Mouse (Mus musculus): ENCODE data around the gene Prnp. TPM values are rescaled to one million over a fixed set of nuclear protein-coding genes. Genes with fewer than 3 reads are reported as not detected.
A peak's percentile ranks its signal among the peaks of the same experiment; 100 is the strongest.

Prnp gene
- polyA plus RNA-seq, 1 experiment from 2014 or later = 111 TPM

DNA sequence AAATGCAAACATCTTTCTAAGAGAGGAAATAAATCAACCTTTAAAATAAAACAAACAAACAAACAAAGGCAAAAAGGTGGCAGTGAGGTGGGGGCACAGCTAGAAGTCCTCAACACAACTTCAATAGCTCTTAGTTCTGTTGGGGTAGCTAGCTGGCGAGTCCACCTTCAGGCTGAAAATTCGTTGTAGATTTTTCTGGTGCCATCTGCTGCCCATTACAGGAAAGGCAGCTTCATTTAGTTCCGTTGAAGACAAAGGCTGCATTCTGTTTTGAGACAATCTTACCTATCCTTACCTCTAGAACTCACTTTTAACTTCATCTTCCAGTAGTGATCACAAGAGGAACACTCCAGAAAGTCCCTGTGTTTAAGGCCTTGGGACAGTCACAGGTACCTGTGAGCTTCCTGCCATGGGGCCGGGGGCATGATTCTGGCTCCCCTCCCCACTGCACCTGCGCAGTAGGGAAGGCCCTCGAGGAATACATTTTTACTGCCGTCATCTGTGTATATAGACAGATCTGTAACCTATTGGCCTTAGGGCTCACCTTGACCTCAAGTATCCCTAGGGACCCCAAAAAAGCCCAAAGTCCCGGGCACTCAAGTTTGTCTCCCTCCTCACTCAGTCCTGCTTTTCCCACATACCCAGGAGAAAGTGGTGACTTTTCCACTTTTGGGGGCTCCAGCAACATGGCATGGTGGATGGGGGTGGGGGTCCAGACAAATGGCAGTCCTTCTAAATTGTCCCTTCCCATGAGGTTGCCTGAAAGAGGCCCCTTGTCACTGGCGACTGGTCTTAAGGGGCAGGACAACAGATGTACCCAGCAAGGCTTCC, 40.3 kb downstream of the Prnp start:
- no peak overlapping the region for H3K4me2 ChIP-seq (ENCODE audit: low read length)
- no peaks in the 10 kb centered on the region for H3K36me3 ChIP-seq (ENCODE audit: control insufficient read depth, insufficient read depth, low read length)
- WGBS = 55% methylated on average over 9 of the region's 9 CpGs
- H3K27me3 ChIP-seq (replicated peaks; ENCODE audit: control insufficient read depth, insufficient read depth, low read length) = peaks cover 7% of the 10 kb centered on the region; the same call in 1 of the 2 replicates
- H3K27ac ChIP-seq (ENCODE audit: low read depth, low read length) = no peak overlapping the region
- DNase-seq (ENCODE audit: low spot score) (peak; percentile 85), ATAC-seq (peak; percentile 46)
- no peaks in the 10 kb centered on the region for H3K4me1 ChIP-seq (ENCODE audit: control insufficient read depth, insufficient read depth, low read length)
- H3K4me3 ChIP-seq (ENCODE audit: low read depth, low read length) = no peak overlapping the region
- no peak overlapping the region for H3K9ac ChIP-seq (ENCODE audit: low read length)
- H3K9me3 ChIP-seq (replicated peaks; ENCODE audit: control insufficient read depth, low read length) = no peaks in the 10 kb centered on the region

DNA sequence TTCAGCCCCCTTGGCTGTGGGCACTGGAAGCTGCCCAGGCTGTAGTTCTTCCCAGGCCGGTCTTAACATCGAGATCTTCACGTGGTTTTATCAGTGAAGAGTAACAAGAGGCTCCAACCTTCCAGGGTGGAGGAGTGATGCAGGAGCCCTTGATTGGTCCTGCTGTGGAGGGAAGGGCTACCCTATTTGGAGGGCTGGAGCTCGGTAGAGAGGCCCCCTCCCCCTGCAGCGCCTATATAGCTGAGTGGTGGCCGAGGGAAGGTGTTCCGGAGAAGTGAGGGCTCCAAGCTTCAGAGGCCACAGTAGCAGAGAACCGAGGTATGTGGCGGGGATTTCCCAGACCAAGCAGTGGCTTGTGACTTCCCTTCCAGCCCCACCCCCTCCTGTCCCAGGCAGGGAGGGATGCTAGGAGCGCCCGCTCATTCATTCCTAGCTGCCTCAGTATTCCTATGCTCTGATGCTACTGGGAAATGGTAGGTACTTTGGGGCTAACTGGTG, 40.9 kb downstream of the Prnp start, which contains the start of gene Prnd:
TSS of gene Prnd (plus strand) at position 264 of the 498 bp plus-strand sequence.
- Histone ChIP-seq H3K27me3 (replicated peaks; ENCODE audit: control insufficient read depth, insufficient read depth, low read length) (peaks cover 7% of the 10 kb centered on the region; the same call in 1 of the 2 replicates), H3K4me1 (ENCODE audit: control insufficient read depth, insufficient read depth, low read length) (no peaks in the 10 kb centered on the region), H3K27ac (ENCODE audit: low read depth, low read length) (no peak within 1 kb of the TSS), H3K4me2 (ENCODE audit: low read length) (no peak within 1 kb of the TSS), H3K9ac (ENCODE audit: low read length) (no peak within 1 kb of the TSS), H3K9me3 (replicated peaks; ENCODE audit: control insufficient read depth, low read length) (no peaks in the 10 kb centered on the region), H3K4me3 (ENCODE audit: low read depth, low read length) (no peak within 1 kb of the TSS), H3K36me3 (ENCODE audit: control insufficient read depth, insufficient read depth, low read length) (no peaks in the 10 kb centered on the region)
- WGBS = 20% methylated on average over 11 of the region's 11 CpGs
- ATAC-seq (no peak), DNase-seq (ENCODE audit: low spot score) (no peak)

GRCm38 (mm10) chr2:131952456-131952855, 42.7 kb downstream of the Prnp start:
- no peak overlapping the region for H3K4me3 ChIP-seq (ENCODE audit: low read depth, low read length)
- no peaks in the 10 kb centered on the region for H3K4me1 ChIP-seq (ENCODE audit: control insufficient read depth, insufficient read depth, low read length)
- H3K4me2 ChIP-seq (ENCODE audit: low read length) = no peak overlapping the region
- ATAC-seq (no peak), DNase-seq (ENCODE audit: low spot score) (no peak)
- H3K27me3 ChIP-seq (replicated peaks; ENCODE audit: control insufficient read depth, insufficient read depth, low read length) = peaks cover 7% of the 10 kb centered on the region; the same call in 1 of the 2 replicates
- no peak overlapping the region for H3K27ac ChIP-seq (ENCODE audit: low read depth, low read length)
- no peaks in the 10 kb centered on the region for H3K9me3 ChIP-seq (replicated peaks; ENCODE audit: control insufficient read depth, low read length)
- 61% methylated on average over 2 of the region's 2 CpGs for WGBS
- no peak overlapping the region for H3K9ac ChIP-seq (ENCODE audit: low read length)
- no peaks in the 10 kb centered on the region for H3K36me3 ChIP-seq (ENCODE audit: control insufficient read depth, insufficient read depth, low read length)

GRCm38 (mm10) chr2:131952961-131953538, 43.3 kb downstream of the Prnp start:
- peak overlapping the region; percentile 30; the same call in 1 of the 2 replicates for H3K4me2 ChIP-seq (ENCODE audit: low read length)
- H3K27me3 ChIP-seq (replicated peaks; ENCODE audit: control insufficient read depth, insufficient read depth, low read length) = peaks cover 7% of the 10 kb centered on the region; the same call in 1 of the 2 replicates
- 27% methylated on average over 29 of the region's 29 CpGs for WGBS
- no peak overlapping the region for H3K4me3 ChIP-seq (ENCODE audit: low read depth, low read length)
- no peak overlapping the region for H3K9ac ChIP-seq (ENCODE audit: low read length)
- no peak for DNase-seq (ENCODE audit: low spot score)
- no peaks in the 10 kb centered on the region for H3K4me1 ChIP-seq (ENCODE audit: control insufficient read depth, insufficient read depth, low read length)
- H3K27ac ChIP-seq (ENCODE audit: low read depth, low read length) = no peak overlapping the region
- no peaks in the 10 kb centered on the region for H3K36me3 ChIP-seq (ENCODE audit: control insufficient read depth, insufficient read depth, low read length)
- ATAC-seq = no peak
- H3K9me3 ChIP-seq (replicated peaks; ENCODE audit: control insufficient read depth, low read length) = no peaks in the 10 kb centered on the region

GRCm38 (mm10) chr2:131953711-131954110, 44.0 kb downstream of the Prnp start:
- Histone ChIP-seq H3K4me3 (ENCODE audit: low read depth, low read length) (no peak overlapping the region), H3K4me2 (ENCODE audit: low read length) (no peak overlapping the region), H3K36me3 (ENCODE audit: control insufficient read depth, insufficient read depth, low read length) (no peaks in the 10 kb centered on the region), H3K27ac (ENCODE audit: low read depth, low read length) (no peak overlapping the region), H3K9ac (ENCODE audit: low read length) (no peak overlapping the region), H3K27me3 (replicated peaks; ENCODE audit: control insufficient read depth, insufficient read depth, low read length) (peaks cover 7% of the 10 kb centered on the region; the same call in 1 of the 2 replicates), H3K4me1 (ENCODE audit: control insufficient read depth, insufficient read depth, low read length) (no peaks in the 10 kb centered on the region), H3K9me3 (replicated peaks; ENCODE audit: control insufficient read depth, low read length) (no peaks in the 10 kb centered on the region)
- ATAC-seq (no peak), DNase-seq (ENCODE audit: low spot score) (no peak)
- WGBS = 95% methylated on average over 4 of the region's 4 CpGs

GRCm38 (mm10) chr2:131954835-131955234, 45.1 kb downstream of the Prnp start:
- H3K9ac ChIP-seq (ENCODE audit: low read length) = no peak overlapping the region
- no peak overlapping the region for H3K27ac ChIP-seq (ENCODE audit: low read depth, low read length)
- DNase-seq (ENCODE audit: low spot score) (no peak), ATAC-seq (peak; percentile 63)
- 58% methylated on average over 9 of the region's 9 CpGs for WGBS
- no peaks in the 10 kb centered on the region for H3K9me3 ChIP-seq (replicated peaks; ENCODE audit: control insufficient read depth, low read length)
- H3K27me3 ChIP-seq (replicated peaks; ENCODE audit: control insufficient read depth, insufficient read depth, low read length) = peaks cover 7% of the 10 kb centered on the region; the same call in 1 of the 2 replicates
- peak overlapping the region; percentile 23 for H3K4me3 ChIP-seq (ENCODE audit: low read depth, low read length)
- peak overlapping the region; percentile 47 for H3K4me2 ChIP-seq (ENCODE audit: low read length)
- H3K36me3 ChIP-seq (ENCODE audit: control insufficient read depth, insufficient read depth, low read length) = no peaks in the 10 kb centered on the region
- H3K4me1 ChIP-seq (ENCODE audit: control insufficient read depth, insufficient read depth, low read length) = no peaks in the 10 kb centered on the region

- Histone ChIP-seq H3K36me3 (ENCODE audit: control insufficient read depth, insufficient read depth, low read length) (no peaks in the 10 kb centered on the region), H3K4me3 (ENCODE audit: low read depth, low read length) (peak overlapping the region; percentile 23), H3K27ac (ENCODE audit: low read depth, low read length) (no peak overlapping the region), H3K9me3 (replicated peaks; ENCODE audit: control insufficient read depth, low read length) (no peaks in the 10 kb centered on the region), H3K27me3 (replicated peaks; ENCODE audit: control insufficient read depth, insufficient read depth, low read length) (peaks cover 5% of the 10 kb centered on the region; the same call in 1 of the 2 replicates), H3K4me2 (ENCODE audit: low read length) (peak overlapping the region; percentile 47), H3K9ac (ENCODE audit: low read length) (no peak overlapping the region; the same call in 1 of the 2 replicates), H3K4me1 (ENCODE audit: control insufficient read depth, insufficient read depth, low read length) (no peaks in the 10 kb centered on the region)
- 3% methylated on average over 17 of the region's 17 CpGs for WGBS
- DNase-seq (ENCODE audit: low spot score) (peak; percentile 57), ATAC-seq (peak; percentile 78)
Observed at GRCm38 (mm10) chr2:131955264-131955663, 45.5 kb downstream of the Prnp start.

GRCm38 (mm10) chr2:131956336-131957256, 46.9 kb downstream of the Prnp start:
- no peak overlapping the region for H3K9ac ChIP-seq (ENCODE audit: low read length)
- no peaks in the 10 kb centered on the region for H3K4me1 ChIP-seq (ENCODE audit: control insufficient read depth, insufficient read depth, low read length)
- no peak overlapping the region for H3K27ac ChIP-seq (ENCODE audit: low read depth, low read length)
- H3K4me2 ChIP-seq (ENCODE audit: low read length) = no peak overlapping the region
- ATAC-seq (no peak), DNase-seq (ENCODE audit: low spot score) (no peak)
- WGBS = 84% methylated on average over 7 of the region's 7 CpGs
- H3K4me3 ChIP-seq (ENCODE audit: low read depth, low read length) = no peak overlapping the region
- peaks cover 3% of the 10 kb centered on the region; the same call in 1 of the 2 replicates for H3K27me3 ChIP-seq (replicated peaks; ENCODE audit: control insufficient read depth, insufficient read depth, low read length)
- H3K9me3 ChIP-seq (replicated peaks; ENCODE audit: control insufficient read depth, low read length) = no peaks in the 10 kb centered on the region
- H3K36me3 ChIP-seq (ENCODE audit: control insufficient read depth, insufficient read depth, low read length) = no peaks in the 10 kb centered on the region

Measured in forebrain, embryonic 14.5 days (tissue).